Mouse (Mus musculus): ENCODE measurements around the gene Nrxn2.

DNA sequence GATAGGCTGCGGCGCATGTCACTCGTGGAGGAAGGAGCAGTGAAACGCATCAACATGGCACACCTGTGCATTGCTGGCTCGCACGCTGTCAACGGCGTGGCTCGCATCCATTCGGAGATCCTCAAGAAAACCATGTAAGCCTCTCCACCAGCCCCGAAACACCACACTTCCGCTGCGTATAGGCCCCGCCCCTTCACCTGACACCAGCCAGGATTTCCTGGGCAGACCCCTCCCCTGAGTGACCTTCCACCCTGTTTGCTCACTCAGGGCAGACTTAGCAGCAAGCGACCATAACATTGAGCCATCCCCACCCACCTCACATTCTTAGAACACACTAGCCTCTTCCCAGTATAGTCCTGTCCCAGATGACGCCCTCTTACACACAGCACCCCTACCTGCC is 28.7 kb upstream of the Nrxn2 start:
- TF ChIP-seq USF1 (IDR thresholded peaks at IDR 0.05; ENCODE audit: low read depth) (no peak), CTCF (IDR thresholded peaks at IDR 0.05; ENCODE audit: control insufficient read depth, insufficient read depth, insufficient read length) (no peak)
